Mouse (Mus musculus): ENCODE measurements around the gene Mup19. TPM values are rescaled to one million over a fixed set of nuclear protein-coding genes. Genes with fewer than 3 reads are reported as not detected.
"Not testable (repeated sequence)": the region's sequence is repeated elsewhere in the genome, so short reads cannot be mapped to it uniquely, and the experiment has no call there.

Gene Mup19
- polyA plus RNA-seq (2012), result not detected in 2 replicates

DNA sequence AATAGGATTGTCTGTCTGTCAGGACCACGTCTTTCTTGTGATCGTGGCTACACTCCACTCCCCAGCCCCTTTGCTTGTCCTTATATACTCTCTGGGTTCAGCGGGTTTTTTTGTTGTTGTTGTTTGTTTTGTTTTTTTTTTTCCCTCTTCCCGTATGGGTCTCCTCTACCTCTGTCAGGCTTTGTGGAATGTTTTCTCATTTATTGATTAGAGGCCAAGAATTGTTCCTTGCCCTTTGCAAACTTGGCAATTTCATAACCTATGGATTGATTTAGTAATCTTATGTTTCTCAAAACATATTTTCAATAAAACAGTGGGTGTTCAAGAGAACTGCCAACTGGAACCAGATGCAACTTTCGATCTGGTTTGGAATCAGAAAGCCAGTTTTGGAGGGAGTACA lies at the start of gene Mup19:
Gene Mup19, minus strand, starts transcription at position 101 of the 400 bp plus-strand sequence.
- not testable (repeated sequence) for H3K36me3 ChIP-seq (ENCODE audit: control insufficient read depth); H3K9me3 ChIP-seq (ENCODE audit: control insufficient read depth, low read length); H3K4me3 ChIP-seq (replicated peaks); H3K27me3 ChIP-seq (ENCODE audit: control insufficient read depth); H3K4me1 ChIP-seq (ENCODE audit: control insufficient read depth)

- H3K27me3 ChIP-seq (ENCODE audit: control insufficient read depth), result no peaks in the 10 kb centered on the region
- H3K9me3 ChIP-seq (ENCODE audit: control insufficient read depth, low read length), result peaks cover 19% of the 10 kb centered on the region
- H3K4me3 ChIP-seq (replicated peaks), result no peak overlapping the region
- no peaks in the 10 kb centered on the region for H3K4me1 ChIP-seq (ENCODE audit: control insufficient read depth)
- TF ChIP-seq TAL1 (IDR thresholded peaks at IDR 0.05; ENCODE audit: low read length), result no peak
- no peak for TF ChIP-seq GATA1 (IDR thresholded peaks at IDR 0.05; ENCODE audit: low read length)
- H3K36me3 ChIP-seq (ENCODE audit: control insufficient read depth), result no peaks in the 10 kb centered on the region
These were observed 47.1 kb upstream of the Mup19 start for GRCm38 (mm10) chr4:61829211-61829610.

- Histone ChIP-seq H3K27me3 (ENCODE audit: control insufficient read depth) (no peaks in the 10 kb centered on the region), H3K4me1 (ENCODE audit: control insufficient read depth) (no peaks in the 10 kb centered on the region), H3K36me3 (ENCODE audit: control insufficient read depth) (no peaks in the 10 kb centered on the region), H3K4me3 (replicated peaks) (no peak overlapping the region), H3K9me3 (ENCODE audit: control insufficient read depth, low read length) (peaks cover 29% of the 10 kb centered on the region)
- TF ChIP-seq TAL1 (IDR thresholded peaks at IDR 0.05; ENCODE audit: low read length) (no peak), GATA1 (IDR thresholded peaks at IDR 0.05; ENCODE audit: low read length) (no peak)
These were observed 41.1 kb upstream of the Mup19 start for GRCm38 (mm10) chr4:61823185-61823584.

DNA sequence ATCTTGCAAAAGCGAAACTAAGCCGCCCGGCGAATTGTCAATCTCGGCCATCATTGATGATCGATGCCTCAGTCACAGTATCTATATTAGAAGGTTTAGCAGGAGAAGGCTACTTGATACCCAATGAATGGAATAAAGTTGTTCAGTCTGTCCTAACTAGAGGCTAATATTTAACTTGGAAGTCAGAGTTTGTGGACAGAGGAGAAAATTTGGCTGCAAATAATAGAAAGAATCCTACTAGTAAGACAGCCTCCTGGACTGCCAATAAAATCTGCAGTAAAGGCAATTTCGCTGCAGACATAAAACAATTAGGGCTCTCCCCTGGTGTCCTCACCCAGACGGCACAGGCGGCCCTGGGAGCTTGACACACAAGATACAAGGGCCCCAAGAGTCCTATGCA lies 40.5 kb upstream of the Mup19 start:
- not testable (repeated sequence) for H3K27me3 ChIP-seq (ENCODE audit: control insufficient read depth); H3K4me3 ChIP-seq (replicated peaks); H3K4me1 ChIP-seq (ENCODE audit: control insufficient read depth); H3K36me3 ChIP-seq (ENCODE audit: control insufficient read depth)
- peaks cover 28% of the 10 kb centered on the region for H3K9me3 ChIP-seq (ENCODE audit: control insufficient read depth, low read length)

GRCm38 (mm10) chr4:61815602-61816001 lies 33.5 kb upstream of the Mup19 start:
- Histone ChIP-seq H3K4me1 (ENCODE audit: control insufficient read depth) (no peaks in the 10 kb centered on the region), H3K4me3 (replicated peaks) (no peak overlapping the region), H3K9me3 (ENCODE audit: control insufficient read depth, low read length) (peaks cover 4% of the 10 kb centered on the region), H3K27me3 (ENCODE audit: control insufficient read depth) (no peaks in the 10 kb centered on the region), H3K36me3 (ENCODE audit: control insufficient read depth) (no peaks in the 10 kb centered on the region)
- no peak for TF ChIP-seq TAL1 (IDR thresholded peaks at IDR 0.05; ENCODE audit: low read length)
- no peak for TF ChIP-seq GATA1 (IDR thresholded peaks at IDR 0.05; ENCODE audit: low read length)

DNA sequence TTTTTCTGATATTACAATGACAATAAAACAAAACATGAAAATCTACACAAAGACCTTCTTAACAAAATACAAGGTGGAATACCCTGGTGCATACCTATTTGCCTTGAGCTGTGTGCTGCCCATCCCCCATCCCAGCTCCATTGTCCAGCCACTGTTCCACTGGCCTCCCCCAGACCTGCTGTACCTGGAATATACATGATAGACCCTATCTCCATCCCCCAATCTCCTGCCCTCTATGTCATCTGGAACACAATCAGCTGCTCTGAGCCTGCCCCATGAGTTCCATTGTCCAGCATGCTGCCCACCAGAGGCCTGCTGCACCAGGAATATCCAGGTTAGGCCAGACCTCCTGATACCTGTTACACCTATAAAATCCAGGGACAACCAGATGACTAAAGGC lies 31.4 kb upstream of the Mup19 start:
- no peak overlapping the region for H3K4me3 ChIP-seq (replicated peaks)
- peaks cover 4% of the 10 kb centered on the region for H3K27me3 ChIP-seq (ENCODE audit: control insufficient read depth)
- no peaks in the 10 kb centered on the region for H3K4me1 ChIP-seq (ENCODE audit: control insufficient read depth)
- H3K36me3 ChIP-seq (ENCODE audit: control insufficient read depth), result no peaks in the 10 kb centered on the region
- TF ChIP-seq GATA1 (IDR thresholded peaks at IDR 0.05; ENCODE audit: low read length), result no peak
- TF ChIP-seq TAL1 (IDR thresholded peaks at IDR 0.05; ENCODE audit: low read length), result no peak
- H3K9me3 ChIP-seq (ENCODE audit: control insufficient read depth, low read length), result peaks cover 8% of the 10 kb centered on the region

GRCm38 (mm10) chr4:61811193-61811592 lies 29.1 kb upstream of the Mup19 start:
- not testable (repeated sequence) for H3K27me3 ChIP-seq (ENCODE audit: control insufficient read depth); H3K36me3 ChIP-seq (ENCODE audit: control insufficient read depth); H3K4me1 ChIP-seq (ENCODE audit: control insufficient read depth); H3K4me3 ChIP-seq (replicated peaks)
- H3K9me3 ChIP-seq (ENCODE audit: control insufficient read depth, low read length), result peaks cover 11% of the 10 kb centered on the region

DNA sequence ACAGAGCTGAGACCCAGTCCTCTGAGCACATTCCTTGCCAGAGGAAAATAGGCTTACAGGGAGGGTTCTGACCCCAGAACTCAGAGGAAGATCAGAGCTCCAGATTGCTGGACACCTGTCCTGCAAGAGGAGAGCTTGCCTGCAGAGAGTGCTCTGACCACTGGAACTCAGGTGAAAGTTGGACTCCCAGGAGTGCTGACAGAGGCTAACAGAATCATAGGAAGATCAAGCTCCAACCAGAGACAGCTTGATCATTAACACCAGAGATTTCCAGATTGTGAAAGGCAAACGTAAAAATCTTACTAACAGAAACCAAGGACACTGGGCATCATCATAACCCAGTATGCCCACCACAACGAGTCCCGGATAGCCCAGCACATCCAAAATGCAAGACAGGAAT lies 26.9 kb upstream of the Mup19 start:
- H3K27me3 ChIP-seq (ENCODE audit: control insufficient read depth); H3K4me3 ChIP-seq (replicated peaks); H3K36me3 ChIP-seq (ENCODE audit: control insufficient read depth); H3K4me1 ChIP-seq (ENCODE audit: control insufficient read depth): not testable (repeated sequence)
- H3K9me3 ChIP-seq (ENCODE audit: control insufficient read depth, low read length), result peaks cover 11% of the 10 kb centered on the region

DNA sequence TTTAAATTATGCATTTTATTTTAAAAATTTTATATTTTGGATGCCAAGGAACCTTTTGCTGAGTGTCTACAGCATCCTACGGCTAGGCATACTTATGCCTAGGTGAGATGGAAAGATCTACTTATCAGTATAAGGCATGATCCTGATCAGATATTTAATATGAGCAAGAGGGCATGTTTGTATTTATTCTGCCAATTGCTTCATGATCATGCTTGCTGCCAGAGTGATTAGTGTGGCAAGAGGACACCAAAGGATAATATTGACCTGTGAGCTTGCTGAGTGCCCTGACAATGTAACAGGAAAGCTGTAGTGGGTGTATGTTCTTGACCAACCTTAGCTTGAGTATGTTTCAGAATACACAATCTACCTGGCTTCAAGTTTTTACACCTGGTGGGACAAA lies 7.6 kb upstream of the Mup19 start:
- not testable (repeated sequence) for H3K4me3 ChIP-seq (replicated peaks); H3K4me1 ChIP-seq (ENCODE audit: control insufficient read depth); H3K36me3 ChIP-seq (ENCODE audit: control insufficient read depth); H3K27me3 ChIP-seq (ENCODE audit: control insufficient read depth); H3K9me3 ChIP-seq (ENCODE audit: control insufficient read depth, low read length)

DNA sequence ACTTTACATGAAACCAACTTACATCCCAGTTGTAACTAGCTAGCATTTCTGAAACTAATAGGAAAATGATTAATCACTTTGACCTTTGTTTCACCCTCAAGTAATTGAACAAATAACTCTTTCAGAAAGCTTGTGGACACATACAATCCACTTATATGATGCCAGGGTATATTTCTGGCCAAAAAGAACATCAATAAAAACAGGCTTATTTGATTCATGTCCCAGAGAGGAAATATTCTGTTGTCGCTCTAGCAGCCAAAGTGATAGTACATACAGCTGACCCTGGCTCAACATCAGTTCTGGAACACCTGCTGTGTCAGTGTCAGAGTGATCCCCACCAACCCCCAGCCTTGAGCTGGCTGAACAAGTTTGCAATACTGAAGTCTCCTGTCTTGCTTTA lies 2.2 kb upstream of the Mup19 start:
- not testable (repeated sequence) for H3K36me3 ChIP-seq (ENCODE audit: control insufficient read depth); H3K4me3 ChIP-seq (replicated peaks); H3K4me1 ChIP-seq (ENCODE audit: control insufficient read depth); H3K9me3 ChIP-seq (ENCODE audit: control insufficient read depth, low read length); H3K27me3 ChIP-seq (ENCODE audit: control insufficient read depth)

Other genes with a start within 250 kb of the Mup19 start
- gene Mup17, start 186.4 kb downstream of the Mup19 start, polyA plus RNA-seq (2012), result not detected in 2 replicates
- not detected in 2 replicates for gene Mup18, start 108.1 kb downstream of the Mup19 start, polyA plus RNA-seq (2012)
- not detected in 2 replicates for gene Mup5, start 53.0 kb upstream of the Mup19 start, polyA plus RNA-seq (2012)